Mouse (Mus musculus) 416B (cell line): ENCODE measurements around the gene Lgals3.

Source experiments
- DNase-seq: peaks from one replicate; pipeline ENCODE4 v3.0.0; 2011; ENCODE audit warnings: low read depth

Lgals3 gene

GRCm38 (mm10) chr14:47432987-47433386 is 65.4 kb downstream of the Lgals3 start:
- no peak for DNase-seq
